Mouse (Mus musculus) heart, adult 2 months (tissue): ENCODE results near the gene Olfr975.

ENCODE experiments used
- CTCF ChIP-seq: fragments of 200-600 bp; IDR thresholded peaks from 2 replicates; pipeline ENCODE4 v1.8.1; 2022; ENCODE audit warnings: antibody characterized with exemption, mild to moderate bottlenecking, moderate library complexity
- EP300 ChIP-seq: fragments of 200-500 bp; IDR thresholded peaks from 2 replicates; pipeline ENCODE4 v1.6.1; 2011; ENCODE audit warnings: low read depth, low read length, control low read depth; ENCODE audit not compliant: insufficient read depth
- POLR2A ChIP-seq: fragments of 200-500 bp; IDR thresholded peaks from 2 replicates; pipeline ENCODE4 v1.6.1; 2011; ENCODE audit warnings: mild to moderate bottlenecking, low read depth, low read length, control low read depth; ENCODE audit not compliant: insufficient read depth

DNA sequence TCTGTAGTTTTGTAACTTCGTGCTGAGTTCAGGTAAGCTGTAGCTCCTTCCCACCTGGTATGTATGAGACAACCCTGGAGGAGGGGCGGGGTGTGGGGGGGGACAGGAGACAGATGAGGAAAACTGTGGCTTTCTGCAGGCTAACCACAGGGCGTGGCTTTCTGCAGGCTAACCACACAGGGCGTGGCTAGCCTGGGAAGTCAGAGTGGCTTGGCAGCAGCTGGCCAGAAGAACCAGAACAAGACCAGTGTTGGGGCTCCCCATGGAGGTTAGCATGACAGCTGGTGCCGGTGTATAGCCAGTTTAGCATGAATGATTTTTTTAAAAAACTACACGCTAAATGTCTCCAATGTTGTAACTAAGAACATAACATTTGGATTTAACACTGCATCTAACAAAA is 46.7 kb downstream of the Olfr975 start:
- TF ChIP-seq POLR2A (no peak), CTCF (no peak), EP300 (no peak)
